Mouse (Mus musculus): ENCODE results near the gene Epp13. TPM values are rescaled to one million over a fixed set of nuclear protein-coding genes. Genes with fewer than 3 reads are reported as not detected.
"Not testable (repeated sequence)": the region's sequence is repeated elsewhere in the genome, so short reads cannot be mapped to it uniquely, and the experiment has no call there.

Epp13 gene
- polyA plus RNA-seq, 1 experiment from 2014 or later, result not detected

- Histone ChIP-seq H3K9ac (ENCODE audit: low read depth, low read length) (no peak overlapping the region), H3K36me3 (ENCODE audit: control insufficient read depth, insufficient read depth, low read length) (no peaks in the 10 kb centered on the region), H3K27me3 (ENCODE audit: control insufficient read depth, insufficient read depth, low read length) (no peaks in the 10 kb centered on the region), H3K9me3 (ENCODE audit: control insufficient read depth, low read length) (no peaks in the 10 kb centered on the region), H3K27ac (ENCODE audit: low read depth, low read length) (no peak overlapping the region), H3K4me2 (replicated peaks; ENCODE audit: low read depth, low read length) (no peak overlapping the region), H3K4me1 (ENCODE audit: control insufficient read depth, insufficient read depth, low read length) (no peaks in the 10 kb centered on the region), H3K4me3 (ENCODE audit: low read length) (no peak overlapping the region)
- 48% methylated on average over 11 of the region's 11 CpGs for WGBS
- no peak for ATAC-seq (ENCODE audit: low FRiP score, low TSS enrichment)
Observed at GRCm38 (mm10) chr7:6244361-6245292, 7.9 kb upstream of the Epp13 start.

- WGBS, result 85% methylated on average over 5 of the region's 5 CpGs
- no peak overlapping the region for H3K4me2 ChIP-seq (replicated peaks; ENCODE audit: low read depth, low read length)
- no peak overlapping the region for H3K9ac ChIP-seq (ENCODE audit: low read depth, low read length)
- no peak overlapping the region for H3K4me3 ChIP-seq (ENCODE audit: low read length)
- H3K4me1 ChIP-seq (ENCODE audit: control insufficient read depth, insufficient read depth, low read length), result no peaks in the 10 kb centered on the region
- no peaks in the 10 kb centered on the region for H3K36me3 ChIP-seq (ENCODE audit: control insufficient read depth, insufficient read depth, low read length)
- no peak for ATAC-seq (ENCODE audit: low FRiP score, low TSS enrichment)
- H3K27me3 ChIP-seq (ENCODE audit: control insufficient read depth, insufficient read depth, low read length), result no peaks in the 10 kb centered on the region
- H3K27ac ChIP-seq (ENCODE audit: low read depth, low read length), result no peak overlapping the region
- H3K9me3 ChIP-seq (ENCODE audit: control insufficient read depth, low read length), result no peaks in the 10 kb centered on the region
Observed at GRCm38 (mm10) chr7:6254451-6254850, 1.9 kb downstream of the Epp13 start.

GRCm38 (mm10) chr7:6257386-6257785, 4.9 kb downstream of the Epp13 start:
- no peaks in the 10 kb centered on the region for H3K27me3 ChIP-seq (ENCODE audit: control insufficient read depth, insufficient read depth, low read length)
- ATAC-seq (ENCODE audit: low FRiP score, low TSS enrichment), result no peak
- no peak overlapping the region for H3K4me3 ChIP-seq (ENCODE audit: low read length)
- no peaks in the 10 kb centered on the region for H3K4me1 ChIP-seq (ENCODE audit: control insufficient read depth, insufficient read depth, low read length)
- 86% methylated on average over 4 of the region's 4 CpGs for WGBS
- no peak overlapping the region for H3K4me2 ChIP-seq (replicated peaks; ENCODE audit: low read depth, low read length)
- no peaks in the 10 kb centered on the region for H3K9me3 ChIP-seq (ENCODE audit: control insufficient read depth, low read length)
- no peak overlapping the region for H3K9ac ChIP-seq (ENCODE audit: low read depth, low read length)
- H3K36me3 ChIP-seq (ENCODE audit: control insufficient read depth, insufficient read depth, low read length), result no peaks in the 10 kb centered on the region
- no peak overlapping the region for H3K27ac ChIP-seq (ENCODE audit: low read depth, low read length)

GRCm38 (mm10) chr7:6258232-6259220, 6.0 kb downstream of the Epp13 start:
- Histone ChIP-seq H3K27me3 (ENCODE audit: control insufficient read depth, insufficient read depth, low read length) (no peaks in the 10 kb centered on the region), H3K36me3 (ENCODE audit: control insufficient read depth, insufficient read depth, low read length) (no peaks in the 10 kb centered on the region), H3K27ac (ENCODE audit: low read depth, low read length) (no peak overlapping the region), H3K9me3 (ENCODE audit: control insufficient read depth, low read length) (no peaks in the 10 kb centered on the region), H3K4me1 (ENCODE audit: control insufficient read depth, insufficient read depth, low read length) (no peaks in the 10 kb centered on the region), H3K9ac (ENCODE audit: low read depth, low read length) (no peak overlapping the region), H3K4me2 (replicated peaks; ENCODE audit: low read depth, low read length) (no peak overlapping the region), H3K4me3 (ENCODE audit: low read length) (no peak overlapping the region)
- 36% methylated on average over 16 of the region's 16 CpGs for WGBS
- no peak for ATAC-seq (ENCODE audit: low FRiP score, low TSS enrichment)

GRCm38 (mm10) chr7:6260004-6260403, 7.5 kb downstream of the Epp13 start:
- 67% methylated on average over 2 of the region's 2 CpGs for WGBS
- not testable (repeated sequence) for H3K9me3 ChIP-seq (ENCODE audit: control insufficient read depth, low read length); H3K4me2 ChIP-seq (replicated peaks; ENCODE audit: low read depth, low read length); H3K4me3 ChIP-seq (ENCODE audit: low read length); H3K36me3 ChIP-seq (ENCODE audit: control insufficient read depth, insufficient read depth, low read length); H3K27me3 ChIP-seq (ENCODE audit: control insufficient read depth, insufficient read depth, low read length); ATAC-seq (ENCODE audit: low FRiP score, low TSS enrichment); H3K27ac ChIP-seq (ENCODE audit: low read depth, low read length); H3K4me1 ChIP-seq (ENCODE audit: control insufficient read depth, insufficient read depth, low read length); H3K9ac ChIP-seq (ENCODE audit: low read depth, low read length)

- Histone ChIP-seq H3K27me3 (ENCODE audit: control insufficient read depth, insufficient read depth, low read length) (no peaks in the 10 kb centered on the region), H3K36me3 (ENCODE audit: control insufficient read depth, insufficient read depth, low read length) (no peaks in the 10 kb centered on the region), H3K9ac (ENCODE audit: low read depth, low read length) (no peak overlapping the region), H3K4me3 (ENCODE audit: low read length) (no peak overlapping the region), H3K4me2 (replicated peaks; ENCODE audit: low read depth, low read length) (no peak overlapping the region), H3K4me1 (ENCODE audit: control insufficient read depth, insufficient read depth, low read length) (no peaks in the 10 kb centered on the region), H3K9me3 (ENCODE audit: control insufficient read depth, low read length) (no peaks in the 10 kb centered on the region), H3K27ac (ENCODE audit: low read depth, low read length) (no peak overlapping the region)
- ATAC-seq (ENCODE audit: low FRiP score, low TSS enrichment), result no peak
- 91% methylated on average over 3 of the region's 3 CpGs for WGBS
Observed at GRCm38 (mm10) chr7:6262120-6262519, 9.6 kb downstream of the Epp13 start.

- no peak overlapping the region for H3K4me2 ChIP-seq (replicated peaks; ENCODE audit: low read depth, low read length)
- H3K36me3 ChIP-seq (ENCODE audit: control insufficient read depth, insufficient read depth, low read length), result no peaks in the 10 kb centered on the region
- no peaks in the 10 kb centered on the region for H3K27me3 ChIP-seq (ENCODE audit: control insufficient read depth, insufficient read depth, low read length)
- ATAC-seq (ENCODE audit: low FRiP score, low TSS enrichment), result no peak
- no peak overlapping the region for H3K9ac ChIP-seq (ENCODE audit: low read depth, low read length)
- no peak overlapping the region for H3K27ac ChIP-seq (ENCODE audit: low read depth, low read length)
- no peaks in the 10 kb centered on the region for H3K4me1 ChIP-seq (ENCODE audit: control insufficient read depth, insufficient read depth, low read length)
- H3K9me3 ChIP-seq (ENCODE audit: control insufficient read depth, low read length), result no peaks in the 10 kb centered on the region
- WGBS, result 81% methylated on average over 4 of the region's 4 CpGs
- no peak overlapping the region for H3K4me3 ChIP-seq (ENCODE audit: low read length)
Observed at GRCm38 (mm10) chr7:6262984-6263383, 10.5 kb downstream of the Epp13 start.

GRCm38 (mm10) chr7:6265695-6266094, 13.2 kb downstream of the Epp13 start:
- no peak for ATAC-seq (ENCODE audit: low FRiP score, low TSS enrichment)
- WGBS, result 76% methylated on average over 8 of the region's 8 CpGs
- no peaks in the 10 kb centered on the region for H3K36me3 ChIP-seq (ENCODE audit: control insufficient read depth, insufficient read depth, low read length)

More at GRCm38 (mm10) chr7:6265695-6266094, 13.2 kb downstream of the Epp13 start:
- Histone ChIP-seq H3K4me1 (ENCODE audit: control insufficient read depth, insufficient read depth, low read length) (no peaks in the 10 kb centered on the region), H3K4me3 (ENCODE audit: low read length) (no peak overlapping the region), H3K27me3 (ENCODE audit: control insufficient read depth, insufficient read depth, low read length) (no peaks in the 10 kb centered on the region), H3K4me2 (replicated peaks; ENCODE audit: low read depth, low read length) (no peak overlapping the region), H3K27ac (ENCODE audit: low read depth, low read length) (no peak overlapping the region), H3K9ac (ENCODE audit: low read depth, low read length) (no peak overlapping the region), H3K9me3 (ENCODE audit: control insufficient read depth, low read length) (no peaks in the 10 kb centered on the region)
